ENCODE assay signal across 9 mouse cellular contexts in genomic region chr6:34478036-34478435, GRCm38 (mm10). TPM values are rescaled to one million over a fixed set of nuclear protein-coding genes. Genes with fewer than 3 reads are reported as not detected.
DNase-seq lines count a peak whose midpoint lies in the region; ATAC-seq and TF ChIP-seq lines count a peak whose summit lies in the region.
"Had no signal": no experiment of that assay in that cellular context is flagged by ENCODE, and none has a peak within 500 bp of the region (broad histone marks: within the 10 kb centered on the region; RNA-seq: fewer than 3 reads in every experiment).

No protein-coding gene starts in this region.

- H3K4me3 ChIP-seq in layer of hippocampus, adult 2 months, result peak overlapping the region; percentile 2; the same call in 1 of the 2 replicates
- H3K4me3 ChIP-seq in intestine, postnatal 0 days (ENCODE audit: low read depth, low read length), result peak overlapping the region; percentile 4; the same call in 1 of the 2 replicates
- H3K4me3 ChIP-seq in neural tube, embryonic 14.5 days (ENCODE audit: low read depth, low read length), result no peak overlapping the region

- peak overlapping the region; percentile 76 for H3K27ac ChIP-seq in layer of hippocampus, adult 2 months
- peak overlapping the region; percentile 77; the same call in 1 of the 2 replicates for H3K27ac ChIP-seq in intestine, postnatal 0 days (ENCODE audit: low read depth, low read length)
- H3K27ac ChIP-seq in neural tube, embryonic 14.5 days (ENCODE audit: low read depth, low read length), result no peak overlapping the region

- DNase-seq in layer of hippocampus, adult 2 months (ENCODE audit: low spot score in 2 of 2), result no peak
- DNase-seq in layer of hippocampus, postnatal 25 days (ENCODE audit: extremely low spot score in 1 of 2, low spot score in 1 of 2), result no peak
- peak; percentile 89 for DNase-seq in fat pad, adult 2 months (ENCODE audit: extremely low read depth, low read depth, low spot score)
- DNase-seq in left cerebral cortex, adult 18-20 months (ENCODE audit: low spot score in 2 of 2), result no peak
- no peak for DNase-seq in left cerebral cortex, adult 11 months (ENCODE audit: low spot score)
- DNase-seq in spleen, adult 18-20 months, result no peak
- DNase-seq: thymus, postnatal 14 days had no signal

- H3K9me3 ChIP-seq in intestine, postnatal 0 days (ENCODE audit: control insufficient read depth), result no peaks in the 10 kb centered on the region
- H3K9me3 ChIP-seq in neural tube, embryonic 14.5 days (ENCODE audit: control insufficient read depth, low read length), result no peaks in the 10 kb centered on the region

- no peaks in the 10 kb centered on the region for H3K36me3 ChIP-seq in intestine, postnatal 0 days (ENCODE audit: control insufficient read depth, insufficient read depth)
- no peaks in the 10 kb centered on the region for H3K36me3 ChIP-seq in neural tube, embryonic 14.5 days (ENCODE audit: control insufficient read depth, insufficient read depth, low read length)

- no peak overlapping the region for H3K9ac ChIP-seq in intestine, postnatal 0 days (ENCODE audit: low read depth, low read length)
- H3K9ac ChIP-seq in neural tube, embryonic 14.5 days (replicated peaks; ENCODE audit: low read depth, low read length), result no peak overlapping the region

- ATAC-seq in intestine, postnatal 0 days, result no peak
- no peak for ATAC-seq in neural tube, embryonic 14.5 days (ENCODE audit: low read depth)

- 76% methylated on average over 7 of the region's 7 CpGs for WGBS in intestine, postnatal 0 days
- 77% methylated on average over 7 of the region's 7 CpGs for WGBS in neural tube, embryonic 14.5 days

- peak overlapping the region; percentile 81 for H3K4me2 ChIP-seq in intestine, postnatal 0 days (replicated peaks; ENCODE audit: low read depth)
- peak overlapping the region; percentile 26 for H3K4me2 ChIP-seq in neural tube, embryonic 14.5 days (ENCODE audit: low read depth, low read length)

- H3K4me1 ChIP-seq in intestine, postnatal 0 days (replicated peaks; ENCODE audit: control insufficient read depth, insufficient read depth, low read length), result peaks cover 4% of the 10 kb centered on the region; the same call in 1 of the 2 replicates
- peaks cover 27% of the 10 kb centered on the region for H3K4me1 ChIP-seq in neural tube, embryonic 14.5 days (ENCODE audit: control insufficient read depth, insufficient read depth, low read length)

- no peaks in the 10 kb centered on the region for H3K27me3 ChIP-seq in intestine, postnatal 0 days (replicated peaks; ENCODE audit: control insufficient read depth, insufficient read depth, low read length)
- no peaks in the 10 kb centered on the region for H3K27me3 ChIP-seq in neural tube, embryonic 14.5 days (ENCODE audit: control insufficient read depth, insufficient read depth, low read length)

- TF ChIP-seq CTCF in layer of hippocampus, adult 2 months (conservative IDR thresholded peaks at IDR 0.05), result no peak
- TF ChIP-seq CTCF in intestine, postnatal 0 days (IDR thresholded peaks at IDR 0.05; ENCODE audit: low read depth), result no peak

RNA-seq across cellular contexts. Expression of gene Bpgm, which starts 2.0 kb away (rescaled TPM):
- 10 to 100 TPM; 69.8 to 70.9 TPM for total RNA-seq in layer of hippocampus, adult 2 months (2021)
- total RNA-seq in layer of hippocampus, postnatal 25 days (2021), result 10 to 100 TPM; 70.7 to 78.1 TPM
- polyA plus RNA-seq in intestine, postnatal 0 days (2015; fragmentation: Nextera tagmentation; extraction: Ambion mirVana), result 70.8 and 73.1 TPM in 2 replicates
- polyA plus RNA-seq in neural tube, embryonic 14.5 days (2014; fragmentation: Nextera tagmentation; extraction: Ambion mirVana), result 77.3 and 78.1 TPM in 2 replicates
- 10 to 100 TPM; 58.5 to 66.9 TPM for total RNA-seq in left cerebral cortex, adult 18-20 months (2021)
